Mouse (Mus musculus): ENCODE measurements at regions not wholly inside any gene's neighbourhood (a gene's known extent, or its start where the extent isn't known, plus 50 kb on each side); places are given as distances from the start of the nearest gene placed in this dataset.

DNA sequence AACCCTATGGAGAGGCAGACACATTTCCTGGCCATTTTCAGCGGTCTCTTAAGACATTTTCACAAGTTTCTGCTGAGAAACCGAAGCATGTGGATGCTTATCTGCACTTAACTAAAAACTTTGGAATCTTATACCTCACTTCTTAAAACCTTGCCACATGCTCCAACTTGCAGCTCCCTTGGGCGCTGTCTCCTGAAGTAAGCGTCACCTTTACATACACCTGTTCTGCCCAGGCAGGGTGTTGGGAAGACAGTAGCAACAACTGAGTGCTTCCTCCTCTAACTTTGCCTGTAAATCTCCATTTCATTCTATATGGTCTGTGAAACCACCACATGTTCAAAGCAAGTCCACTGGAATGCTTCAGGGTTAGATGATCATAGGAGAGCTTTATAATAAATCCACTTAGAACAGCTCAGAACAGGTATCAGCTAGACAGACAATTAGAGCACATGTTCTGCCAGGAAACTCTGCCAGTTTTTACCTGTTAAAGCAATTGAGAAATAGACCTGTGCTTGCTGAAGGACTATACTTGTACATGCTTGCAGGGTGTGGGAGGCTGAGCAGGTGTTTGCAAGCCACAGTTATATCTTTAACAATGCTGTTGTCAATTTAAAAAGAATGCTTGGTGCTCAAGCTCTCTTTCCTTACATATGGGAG is 202.6 kb upstream of the Gm21897 start:
- H3K27me3 ChIP-seq (ENCODE audit: control insufficient read depth, insufficient read depth, low read length) = no peaks in the 10 kb centered on the region
- H3K9me3 ChIP-seq (replicated peaks; ENCODE audit: control insufficient read depth, low read length) = no peaks in the 10 kb centered on the region
- TF ChIP-seq EP300 (IDR thresholded peaks at IDR 0.05; ENCODE audit: low read depth) (no peak), CTCF (IDR thresholded peaks at IDR 0.05; ENCODE audit: low read depth) (no peak)
- H3K4me3 ChIP-seq (ENCODE audit: low read depth, low read length) = no peak overlapping the region
- no peaks in the 10 kb centered on the region for H3K36me3 ChIP-seq (replicated peaks; ENCODE audit: control insufficient read depth, insufficient read depth, low read length)
- WGBS = 41% methylated on average over 4 of the region's 4 CpGs
- H3K4me2 ChIP-seq (ENCODE audit: low read depth, low read length) = no peak overlapping the region; the same call in 1 of the 2 replicates
- peaks cover 5% of the 10 kb centered on the region; the same call in 1 of the 2 replicates for H3K4me1 ChIP-seq (ENCODE audit: control insufficient read depth, insufficient read depth)
- ATAC-seq (ENCODE audit: insufficient read depth, low read depth) (no peak), DNase-seq (ENCODE audit: low spot score) (no peak)
- H3K27ac ChIP-seq (ENCODE audit: low read depth) = no peak overlapping the region
- no peak overlapping the region for H3K9ac ChIP-seq (replicated peaks; ENCODE audit: low read depth, low read length)

DNA sequence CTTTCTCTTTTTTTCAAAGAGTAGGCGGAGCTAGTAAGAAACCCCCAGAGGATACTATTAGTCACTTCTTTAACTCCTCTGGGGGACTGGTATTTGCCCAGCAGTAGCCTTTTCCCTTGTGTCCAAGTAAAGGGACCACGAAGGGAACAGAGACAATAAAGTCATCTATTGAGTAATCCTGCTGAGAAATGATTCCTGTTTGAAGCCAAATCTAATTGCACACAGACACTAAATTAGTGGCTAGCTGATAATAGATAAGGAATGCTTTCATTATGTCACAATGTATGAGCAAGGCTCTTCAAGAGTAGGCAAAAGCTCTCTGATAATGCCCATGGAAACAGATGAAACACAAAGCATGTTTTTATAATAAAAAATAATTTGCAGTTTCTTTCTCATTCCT is 201.9 kb upstream of the Gm21897 start:
- H3K9me3 ChIP-seq (replicated peaks; ENCODE audit: control insufficient read depth, low read length) = no peaks in the 10 kb centered on the region
- no peak for DNase-seq (ENCODE audit: low spot score)
- 44% methylated on average over 2 of the region's 2 CpGs for WGBS
- no peaks in the 10 kb centered on the region for H3K27me3 ChIP-seq (ENCODE audit: control insufficient read depth, insufficient read depth, low read length)
- no peak overlapping the region for H3K27ac ChIP-seq (ENCODE audit: low read depth)
- H3K4me3 ChIP-seq (ENCODE audit: low read depth, low read length) = no peak overlapping the region
- no peaks in the 10 kb centered on the region for H3K36me3 ChIP-seq (replicated peaks; ENCODE audit: control insufficient read depth, insufficient read depth, low read length)
- H3K9ac ChIP-seq (replicated peaks; ENCODE audit: low read depth, low read length) = no peak overlapping the region
- no peak overlapping the region for H3K4me2 ChIP-seq (ENCODE audit: low read depth, low read length)
- no peak for ATAC-seq (ENCODE audit: insufficient read depth, low read depth)
- no peak for TF ChIP-seq CTCF (IDR thresholded peaks at IDR 0.05; ENCODE audit: low read depth)
- TF ChIP-seq EP300 (IDR thresholded peaks at IDR 0.05; ENCODE audit: low read depth) = no peak
- peaks cover 5% of the 10 kb centered on the region; the same call in 1 of the 2 replicates for H3K4me1 ChIP-seq (ENCODE audit: control insufficient read depth, insufficient read depth)

DNA sequence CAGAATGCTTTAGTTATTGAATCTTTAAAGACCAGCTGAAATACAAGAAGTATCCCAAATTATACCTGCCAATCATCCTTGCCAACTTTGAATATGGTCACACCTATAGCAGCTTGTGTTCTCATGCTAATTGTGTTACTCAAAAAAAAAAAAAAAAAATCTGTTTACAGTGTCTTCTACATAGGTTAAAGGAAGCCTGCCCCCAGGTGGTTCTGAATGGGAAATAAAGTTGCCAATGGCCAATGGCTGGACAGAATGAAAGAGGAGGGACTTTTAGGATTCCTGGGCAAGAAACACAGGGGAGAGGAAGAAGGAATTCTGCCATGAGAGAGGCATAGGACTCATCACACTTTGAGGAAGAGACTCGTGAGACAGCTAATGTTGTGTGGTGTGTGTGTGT is 197.5 kb upstream of the Gm21897 start:
- Histone ChIP-seq H3K4me1 (ENCODE audit: control insufficient read depth, insufficient read depth) (no peaks in the 10 kb centered on the region), H3K9ac (replicated peaks; ENCODE audit: low read depth, low read length) (no peak overlapping the region), H3K4me2 (ENCODE audit: low read depth, low read length) (no peak overlapping the region), H3K9me3 (replicated peaks; ENCODE audit: control insufficient read depth, low read length) (no peaks in the 10 kb centered on the region), H3K27me3 (ENCODE audit: control insufficient read depth, insufficient read depth, low read length) (no peaks in the 10 kb centered on the region), H3K4me3 (ENCODE audit: low read depth, low read length) (no peak overlapping the region), H3K27ac (ENCODE audit: low read depth) (no peak overlapping the region), H3K36me3 (replicated peaks; ENCODE audit: control insufficient read depth, insufficient read depth, low read length) (no peaks in the 10 kb centered on the region)
- DNase-seq (ENCODE audit: low spot score) (no peak), ATAC-seq (ENCODE audit: insufficient read depth, low read depth) (no peak)
- TF ChIP-seq CTCF (IDR thresholded peaks at IDR 0.05; ENCODE audit: low read depth) = peak; percentile 41
- TF ChIP-seq EP300 (IDR thresholded peaks at IDR 0.05; ENCODE audit: low read depth) = no peak
- WGBS = 68% methylated on average over 1 of the region's 1 CpGs

DNA sequence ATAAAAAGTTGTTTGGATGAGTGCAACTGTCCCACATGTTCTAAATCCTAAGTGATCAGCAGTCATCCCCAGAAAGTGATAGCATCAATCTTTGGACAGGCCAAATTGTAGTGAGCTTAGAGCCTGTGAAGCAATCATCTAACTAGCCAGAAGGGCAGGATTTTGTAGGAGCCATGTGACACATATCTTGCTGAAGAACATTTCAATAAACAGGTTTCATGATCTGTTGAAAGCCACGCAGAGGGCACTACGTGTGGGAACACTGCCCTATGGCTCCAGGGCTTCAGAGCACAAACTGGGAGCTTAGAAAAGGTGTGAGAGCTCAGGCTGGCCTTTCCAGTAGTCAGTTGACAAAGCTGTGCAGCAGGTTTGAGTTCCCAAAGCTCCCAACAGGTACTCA is 188.3 kb upstream of the Gm21897 start:
- DNase-seq (ENCODE audit: low spot score) = no peak
- Histone ChIP-seq H3K4me1 (ENCODE audit: control insufficient read depth, insufficient read depth) (no peaks in the 10 kb centered on the region), H3K27ac (ENCODE audit: low read depth) (no peak overlapping the region), H3K36me3 (replicated peaks; ENCODE audit: control insufficient read depth, insufficient read depth, low read length) (no peaks in the 10 kb centered on the region), H3K4me3 (ENCODE audit: low read depth, low read length) (no peak overlapping the region), H3K9ac (replicated peaks; ENCODE audit: low read depth, low read length) (no peak overlapping the region), H3K27me3 (ENCODE audit: control insufficient read depth, insufficient read depth, low read length) (no peaks in the 10 kb centered on the region), H3K9me3 (replicated peaks; ENCODE audit: control insufficient read depth, low read length) (no peaks in the 10 kb centered on the region), H3K4me2 (ENCODE audit: low read depth, low read length) (no peak overlapping the region)
- ATAC-seq (ENCODE audit: insufficient read depth, low read depth) = no peak
- 76% methylated on average over 2 of the region's 2 CpGs for WGBS
- TF ChIP-seq EP300 (IDR thresholded peaks at IDR 0.05; ENCODE audit: low read depth) (no peak), CTCF (IDR thresholded peaks at IDR 0.05; ENCODE audit: low read depth) (no peak)

DNA sequence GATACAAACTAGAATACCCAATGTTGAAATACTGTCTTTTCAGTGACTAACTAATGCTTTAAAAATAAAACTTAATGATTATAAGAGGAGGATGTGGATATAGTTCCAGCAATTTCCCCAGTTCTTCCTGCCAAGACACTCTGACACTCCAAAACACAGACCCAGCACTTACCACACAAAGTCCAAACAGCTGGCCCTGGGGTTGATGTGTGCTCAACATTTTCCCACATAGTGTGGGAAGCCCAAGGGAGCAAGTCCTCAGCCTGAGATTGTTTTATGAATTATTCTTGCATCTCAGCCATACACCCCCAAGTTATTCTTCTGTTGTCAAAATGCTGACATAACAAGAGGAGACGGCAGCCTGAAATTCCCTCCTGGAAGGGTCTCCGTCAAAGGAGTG is 187.5 kb upstream of the Gm21897 start:
- no peaks in the 10 kb centered on the region for H3K36me3 ChIP-seq (replicated peaks; ENCODE audit: control insufficient read depth, insufficient read depth, low read length)
- 74% methylated on average over 2 of the region's 2 CpGs for WGBS

DNA sequence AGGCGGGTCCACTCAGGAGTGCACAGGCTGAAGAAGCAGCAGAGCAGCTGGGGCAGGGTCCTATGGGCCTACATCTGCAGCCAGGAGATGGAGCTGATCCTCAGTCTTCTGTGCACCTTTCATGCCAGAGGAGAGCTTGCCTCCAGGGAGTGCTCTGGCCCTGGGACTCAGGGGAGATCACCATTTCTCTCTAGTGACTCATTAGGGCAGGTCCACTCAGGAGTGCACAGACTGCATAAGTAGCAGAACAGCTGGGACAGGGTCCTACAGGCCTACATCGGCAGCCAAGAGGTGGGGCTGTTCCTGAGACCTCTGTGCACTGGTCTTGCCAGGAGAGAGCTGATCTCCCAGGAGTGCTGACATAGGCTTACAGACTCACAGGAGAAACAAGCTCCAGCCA is 159.4 kb upstream of the Gm21897 start:
- DNase-seq (ENCODE audit: low spot score) = no peak
- H3K9me3 ChIP-seq (replicated peaks; ENCODE audit: control insufficient read depth, low read length) = no peaks in the 10 kb centered on the region
- no peak overlapping the region for H3K9ac ChIP-seq (replicated peaks; ENCODE audit: low read depth, low read length)
- H3K4me3 ChIP-seq (ENCODE audit: low read depth, low read length) = no peak overlapping the region
- no peak for ATAC-seq (ENCODE audit: insufficient read depth, low read depth)
- no peaks in the 10 kb centered on the region for H3K36me3 ChIP-seq (replicated peaks; ENCODE audit: control insufficient read depth, insufficient read depth, low read length)
- 70% methylated on average over 2 of the region's 2 CpGs for whole genome bisulfite sequencing
- no peaks in the 10 kb centered on the region for H3K27me3 ChIP-seq (ENCODE audit: control insufficient read depth, insufficient read depth, low read length)
- H3K4me2 ChIP-seq (ENCODE audit: low read depth, low read length) = no peak overlapping the region
- no peaks in the 10 kb centered on the region for H3K4me1 ChIP-seq (ENCODE audit: control insufficient read depth, insufficient read depth)
- no peak for TF ChIP-seq CTCF (IDR thresholded peaks at IDR 0.05; ENCODE audit: low read depth)
- no peak for TF ChIP-seq EP300 (IDR thresholded peaks at IDR 0.05; ENCODE audit: low read depth)
- H3K27ac ChIP-seq (ENCODE audit: low read depth) = no peak overlapping the region

More for the DNA sequence above, 187.5 kb upstream of the Gm21897 start:
- Histone ChIP-seq H3K27me3 (ENCODE audit: control insufficient read depth, insufficient read depth, low read length) (no peaks in the 10 kb centered on the region), H3K9me3 (replicated peaks; ENCODE audit: control insufficient read depth, low read length) (no peaks in the 10 kb centered on the region), H3K4me2 (ENCODE audit: low read depth, low read length) (no peak overlapping the region), H3K4me1 (ENCODE audit: control insufficient read depth, insufficient read depth) (no peaks in the 10 kb centered on the region), H3K4me3 (ENCODE audit: low read depth, low read length) (no peak overlapping the region), H3K9ac (replicated peaks; ENCODE audit: low read depth, low read length) (no peak overlapping the region), H3K27ac (ENCODE audit: low read depth) (no peak overlapping the region)
- no peak for DNase-seq (ENCODE audit: low spot score)
- no peak for TF ChIP-seq EP300 (IDR thresholded peaks at IDR 0.05; ENCODE audit: low read depth)
- TF ChIP-seq CTCF (IDR thresholded peaks at IDR 0.05; ENCODE audit: low read depth) = no peak
- no peak for ATAC-seq (ENCODE audit: insufficient read depth, low read depth)
